Mouse (Mus musculus) MEL (cell line): ENCODE data around the gene Nrbf2. TPM values are rescaled to one million over a fixed set of nuclear protein-coding genes. Genes with fewer than 3 reads are reported as not detected.

Source experiments
- DNase-seq: peaks from one replicate; pipeline ENCODE4 v3.0.0; 2011; ENCODE audit warnings: low read depth, low spot score
- H3K27ac ChIP-seq: 2 replicates; pipeline ENCODE4 v1.5.1; 2012; ENCODE audit warnings: low read depth, mild to moderate bottlenecking, control low read depth, low read length, moderate library complexity; ENCODE audit not compliant: control insufficient read depth
- H3K27me3 ChIP-seq, 2 experiments: fragments of 150-350 bp in 1 of 2; sonication (generic) in 1 of 2; 2 replicates each; pipeline ENCODE4 v1.6.1; 2012; ENCODE audit warnings: low read length in 2 of 2, mild to moderate bottlenecking in 2 of 2, improper control_type of control experiment in 1 of 2, moderate library complexity in 1 of 2; ENCODE audit not compliant: insufficient read depth in 2 of 2, control insufficient read depth in 1 of 2
- H3K36me3 ChIP-seq, 2 experiments: 2 replicates each; pipeline ENCODE4 v1.6.1; 2012 to 2014; ENCODE audit warnings: low read length in 2 of 2, improper control_type of control experiment in 1 of 2, inconsistent platforms in 1 of 2, mild to moderate bottlenecking in 1 of 2; ENCODE audit not compliant: insufficient read depth in 2 of 2, control insufficient read depth in 1 of 2
- H3K4me1 ChIP-seq, 2 experiments: fragments of 150-350 bp in 1 of 2; sonication (generic) in 1 of 2; 2 replicates each; pipeline ENCODE4 v1.6.1; 2012; ENCODE audit warnings: low read length in 2 of 2, improper control_type of control experiment in 1 of 2, mild to moderate bottlenecking in 1 of 2; ENCODE audit not compliant: insufficient read depth in 2 of 2, control insufficient read depth in 1 of 2
- H3K4me3 ChIP-seq, 2 experiments: fragments of 150-350 bp in 1 of 2; sonication (generic) in 1 of 2; 2 replicates each; pipeline ENCODE4 v1.5.1; 2012; ENCODE audit warnings: low read depth in 2 of 2, low read length in 2 of 2, mild to moderate bottlenecking in 2 of 2, moderate library complexity in 2 of 2, control low read depth in 1 of 2, improper control_type of control experiment in 1 of 2; ENCODE audit not compliant: control insufficient read depth in 1 of 2, insufficient read depth in 1 of 2
- H3K79me2 ChIP-seq: 2 replicates; pipeline ENCODE4 v1.6.1; 2012; ENCODE audit warnings: mild to moderate bottlenecking, low read length, moderate library complexity; ENCODE audit not compliant: control insufficient read depth, poor library complexity, insufficient read depth
- H3K9ac ChIP-seq: 2 replicates; pipeline ENCODE4 v1.6.1; 2012; ENCODE audit warnings: low read depth, mild to moderate bottlenecking, control low read depth, low read length, moderate library complexity; ENCODE audit not compliant: control insufficient read depth, poor library complexity, severe bottlenecking
- H3K9me3 ChIP-seq: fragments of 150-350 bp; sonication (generic); replicated peaks from 2 replicates; pipeline ENCODE4 v1.6.1; 2012; ENCODE audit warnings: mild to moderate bottlenecking, low read length, improper control_type of control experiment, moderate library complexity; ENCODE audit not compliant: insufficient read depth
- CHD1 ChIP-seq: IDR thresholded peaks from 2 replicates; pipeline ENCODE4 v1.6.1; 2012; ENCODE audit warnings: low read depth, mild to moderate bottlenecking, inconsistent platforms, low read length, improper control_type of control experiment
- CHD2 ChIP-seq: IDR thresholded peaks from 2 replicates; pipeline ENCODE4 v1.6.1; 2011; ENCODE audit warnings: low read length, improper control_type of control experiment
- CTCF ChIP-seq, 3 experiments: IDR thresholded peaks in 2 of 3; conservative IDR thresholded peaks in 1 of 3; 2 replicates each; pipeline ENCODE4 v1.5.1; 2011 to 2012; ENCODE audit warnings: low read length in 3 of 3, low read depth in 2 of 3, mild to moderate bottlenecking in 2 of 3, improper control_type of control experiment in 1 of 3, inconsistent platforms in 1 of 3, mixed read lengths in 1 of 3, moderate library complexity in 1 of 3; ENCODE audit not compliant: control insufficient read depth in 1 of 3, insufficient read depth in 1 of 3, poor library complexity in 1 of 3, severe bottlenecking in 1 of 3
- ELF1 ChIP-seq: IDR thresholded peaks from 2 replicates; pipeline ENCODE4 v1.6.1; 2014; ENCODE audit warnings: low read depth, mild to moderate bottlenecking, inconsistent platforms, low read length, improper control_type of control experiment, moderate library complexity
- EP300 ChIP-seq, 2 experiments: IDR thresholded peaks; 2 replicates each; pipeline ENCODE4 v1.6.1; 2011; ENCODE audit warnings: improper control_type of control experiment in 2 of 2, low read length in 2 of 2, low read depth in 1 of 2, mild to moderate bottlenecking in 1 of 2
- ETS1 ChIP-seq: IDR thresholded peaks from 2 replicates; pipeline ENCODE4 v1.6.1; 2012; ENCODE audit warnings: low read depth, mild to moderate bottlenecking, inconsistent platforms, low read length, improper control_type of control experiment, moderate library complexity
- GABPA ChIP-seq: IDR thresholded peaks from 2 replicates; pipeline ENCODE4 v1.6.1; 2012; ENCODE audit warnings: low read depth, mild to moderate bottlenecking, inconsistent platforms, low read length, improper control_type of control experiment, moderate library complexity
- GATA1 ChIP-seq: IDR thresholded peaks from 2 replicates; pipeline ENCODE4 v1.6.1; 2011; ENCODE audit warnings: low read depth, low read length, improper control_type of control experiment
- HCFC1 ChIP-seq: IDR thresholded peaks from 2 replicates; pipeline ENCODE4 v1.6.1; 2012; ENCODE audit warnings: low read depth, mild to moderate bottlenecking, inconsistent platforms, low read length, improper control_type of control experiment, moderate library complexity
- JUND ChIP-seq: IDR thresholded peaks from 2 replicates; pipeline ENCODE4 v1.6.1; 2011; ENCODE audit warnings: low read depth, mild to moderate bottlenecking, improper control_type of control experiment, low read length
- KAT2A ChIP-seq: conservative IDR thresholded peaks from 2 replicates; pipeline ENCODE4 v1.6.1; 2012; ENCODE audit warnings: low read depth, low read length, improper control_type of control experiment, inconsistent platforms
- MAFK ChIP-seq: IDR thresholded peaks from 2 replicates; pipeline ENCODE4 v1.6.1; 2011; ENCODE audit warnings: low read depth, mild to moderate bottlenecking, low read length, improper control_type of control experiment, borderline replicate concordance
- MAX ChIP-seq: IDR thresholded peaks from 2 replicates; pipeline ENCODE4 v1.6.1; 2011; ENCODE audit warnings: low read length, improper control_type of control experiment
- MAZ ChIP-seq: IDR thresholded peaks from 2 replicates; pipeline ENCODE4 v1.6.1; 2012; ENCODE audit warnings: low read depth, mild to moderate bottlenecking, inconsistent platforms, low read length, improper control_type of control experiment
- MEF2A ChIP-seq: IDR thresholded peaks from 2 replicates; pipeline ENCODE4 v1.6.1; 2014; ENCODE audit warnings: low read depth, mild to moderate bottlenecking, inconsistent platforms, low read length, improper control_type of control experiment; ENCODE audit not compliant: poor library complexity, insufficient replicate concordance, severe bottlenecking; ENCODE audit errors: extremely low read depth
- MXI1 ChIP-seq: IDR thresholded peaks from 2 replicates; pipeline ENCODE4 v1.6.1; 2011; ENCODE audit warnings: mild to moderate bottlenecking, low read depth, low read length, improper control_type of control experiment
- MYB ChIP-seq: IDR thresholded peaks from 2 replicates; pipeline ENCODE4 v1.6.1; 2011; ENCODE audit warnings: mild to moderate bottlenecking, low read depth, low read length, improper control_type of control experiment
- MYC ChIP-seq: IDR thresholded peaks from 2 replicates; pipeline ENCODE4 v1.6.1; 2011; ENCODE audit warnings: low read depth, mild to moderate bottlenecking, low read length, improper control_type of control experiment, moderate library complexity
- NELFE ChIP-seq: IDR thresholded peaks from 2 replicates; pipeline ENCODE4 v1.6.1; 2011; ENCODE audit warnings: low read depth, low read length, improper control_type of control experiment
- NRF1 ChIP-seq: IDR thresholded peaks from 2 replicates; pipeline ENCODE4 v1.6.1; 2014; ENCODE audit warnings: low read depth, mild to moderate bottlenecking, inconsistent platforms, low read length, improper control_type of control experiment, moderate library complexity; ENCODE audit not compliant: poor library complexity, insufficient read depth, severe bottlenecking
- POLR2A ChIP-seq, 2 experiments: IDR thresholded peaks; 2 replicates each; pipeline ENCODE4 v1.6.1; 2011 to 2012; ENCODE audit warnings: low read length in 2 of 2, mild to moderate bottlenecking in 2 of 2, control low read depth in 1 of 2, improper control_type of control experiment in 1 of 2, low read depth in 1 of 2, moderate library complexity in 1 of 2; ENCODE audit not compliant: control insufficient read depth in 1 of 2, insufficient read depth in 1 of 2, poor library complexity in 1 of 2
- POLR2AphosphoS5 ChIP-seq: IDR thresholded peaks from 2 replicates; pipeline ENCODE4 v1.6.1; 2012; ENCODE audit warnings: low read depth, borderline replicate concordance, mild to moderate bottlenecking, inconsistent platforms, low read length, moderate library complexity, mixed read lengths
- RAD21 ChIP-seq: IDR thresholded peaks from 2 replicates; pipeline ENCODE4 v1.6.1; 2011; ENCODE audit warnings: mild to moderate bottlenecking, low read depth, low read length, improper control_type of control experiment
- RCOR1 ChIP-seq: IDR thresholded peaks from 2 replicates; pipeline ENCODE4 v1.6.1; 2012; ENCODE audit warnings: low read depth, mild to moderate bottlenecking, inconsistent platforms, low read length, improper control_type of control experiment
- SIN3A ChIP-seq: IDR thresholded peaks from 2 replicates; pipeline ENCODE4 v1.6.1; 2012; ENCODE audit warnings: low read length, improper control_type of control experiment, inconsistent platforms
- SMC3 ChIP-seq: IDR thresholded peaks from 2 replicates; pipeline ENCODE4 v1.6.1; 2011; ENCODE audit warnings: low read depth, low read length, improper control_type of control experiment
- TBP ChIP-seq: IDR thresholded peaks from 2 replicates; pipeline ENCODE4 v1.8.0; 2011; ENCODE audit warnings: low read depth, low read length, improper control_type of control experiment
- TCF12 ChIP-seq: IDR thresholded peaks from 2 replicates; pipeline ENCODE4 v1.6.1; 2014; ENCODE audit warnings: low read depth, mild to moderate bottlenecking, inconsistent platforms, low read length, improper control_type of control experiment, moderate library complexity
- UBTF ChIP-seq: IDR thresholded peaks from 2 replicates; pipeline ENCODE4 v1.6.1; 2012; ENCODE audit warnings: low read depth, mild to moderate bottlenecking, inconsistent platforms, low read length, improper control_type of control experiment, moderate library complexity, borderline replicate concordance; ENCODE audit not compliant: insufficient read depth
- USF1 ChIP-seq: IDR thresholded peaks from 2 replicates; pipeline ENCODE4 v1.6.1; 2014; ENCODE audit warnings: low read depth, mild to moderate bottlenecking, inconsistent platforms, low read length, improper control_type of control experiment, moderate library complexity
- USF2 ChIP-seq, 2 experiments: IDR thresholded peaks; 2 replicates each; pipeline ENCODE4 v1.6.1; 2011 to 2012; ENCODE audit warnings: improper control_type of control experiment in 2 of 2, low read length in 2 of 2, borderline replicate concordance in 1 of 2, inconsistent platforms in 1 of 2, low read depth in 1 of 2, mild to moderate bottlenecking in 1 of 2; ENCODE audit not compliant: insufficient read depth in 1 of 2
- ZC3H11A ChIP-seq: IDR thresholded peaks from 2 replicates; pipeline ENCODE4 v1.6.1; 2012; ENCODE audit warnings: low read depth, mild to moderate bottlenecking, inconsistent platforms, low read length, improper control_type of control experiment
- ZKSCAN1 ChIP-seq: IDR thresholded peaks from 2 replicates; pipeline ENCODE4 v1.6.1; 2012; ENCODE audit warnings: low read depth, mild to moderate bottlenecking, inconsistent platforms, low read length, improper control_type of control experiment, moderate library complexity
- ZMIZ1 ChIP-seq: IDR thresholded peaks from 2 replicates; pipeline ENCODE4 v1.6.1; 2012; ENCODE audit warnings: low read depth, mild to moderate bottlenecking, inconsistent platforms, low read length, improper control_type of control experiment, moderate library complexity
- ZNF384 ChIP-seq: IDR thresholded peaks from 2 replicates; pipeline ENCODE4 v1.6.1; 2012; ENCODE audit warnings: low read depth, mild to moderate bottlenecking, inconsistent platforms, low read length, improper control_type of control experiment
- polyA plus RNA-seq, 2 experiments: library from polyadenylated mRNA; stranded (reverse) in 1 of 2; unstranded in 1 of 2; fragments of >175 nt in 1 of 2; fragments of >200 nt in 1 of 2; gene quantifications; 2 replicates each; pipeline versions ENCODE4 v1.2.1 to v1.2.4; 2012; ENCODE audit warnings: low replicate concordance in 2 of 2, low read depth in 1 of 2; ENCODE audit not compliant: insufficient read length in 2 of 2, insufficient read depth in 1 of 2, missing spikeins in 1 of 2
- total RNA-seq: library from RNA; depleted of rRNA; stranded (reverse); fragments of 300-350 nt; gene quantifications from 2 replicates; pipeline ENCODE4 v1.2.3, GENCODE M21; 2012; rRNA removed

The Nrbf2 gene
- total RNA-seq (18.5 and 19.5 TPM in 2 replicates), polyA plus RNA-seq (10 to 100 TPM in 1 of 2 experiments, not detected in 1; 38.9 TPM)

GRCm38 (mm10) chr10:67285176-67285814 lies at the start of gene Nrbf2:
TSS of gene Nrbf2 (minus strand) at chr10:67285305.
- H3K36me3 ChIP-seq, result peaks cover 2 to 26% of the 10 kb centered on the region in 2 experiments; a peak in 3 of 4 replicates
- H3K9me3 ChIP-seq, result no peaks in the 10 kb centered on the region
- H3K9ac ChIP-seq, result peak within 1 kb of the TSS; percentile 89
- DNase-seq, result peak; percentile 95
- no peaks in the 10 kb centered on the region for H3K27me3 ChIP-seq
- peaks cover 17 to 30% of the 10 kb centered on the region in 2 experiments for H3K4me1 ChIP-seq
- H3K4me3 ChIP-seq, result peak within 1 kb of the TSS; percentile 71 to 99
- H3K79me2 ChIP-seq, result peaks cover 41% of the 10 kb centered on the region
- H3K27ac ChIP-seq, result peak within 1 kb of the TSS; percentile 93
- TF ChIP-seq ZNF384 (peak; percentile 2; the same call in 1 of the 2 replicates), USF2 (IDR thresholded peaks at IDR 0.05; ENCODE audit: borderline replicate concordance in 1 of 2, insufficient read depth in 1 of 2, low read depth in 1 of 2, low read length in 2 of 2) (peak; percentile 61 to 88), MAX (peak; percentile 91), ZKSCAN1 (no peak), HCFC1 (peak; percentile 67), CTCF (IDR thresholded peaks at IDR 0.05 in 2 of 3, conservative IDR thresholded peaks at IDR 0.05 in 1 of 3; ENCODE audit: control insufficient read depth in 1 of 3, insufficient read depth in 1 of 3, low read depth in 2 of 3, low read length in 3 of 3, poor library complexity in 1 of 3, severe bottlenecking in 1 of 3) (no peak), GABPA (no peak), TCF12 (no peak), ZMIZ1 (no peak), GATA1 (no peak), CHD1 (peak; percentile 74; the same call in 1 of the 2 replicates), POLR2AphosphoS5 (0 out of 2 replicates have a peak, but pooled peaks have one; percentile 29), EP300 (IDR thresholded peaks at IDR 0.05; ENCODE audit: low read depth in 1 of 2, low read length in 2 of 2) (peak in 1 of 2 experiments; percentile 34; a peak in 1 of 4 replicates), RAD21 (no peak), MAFK (no peak), MEF2A (no peak), POLR2A (IDR thresholded peaks at IDR 0.05; ENCODE audit: control insufficient read depth in 1 of 2, insufficient read depth in 1 of 2, low read depth in 1 of 2, low read length in 2 of 2, poor library complexity in 1 of 2) (peak; percentile 86 to 88), ETS1 (no peak), MAZ (no peak), ZC3H11A (no peak), MYB (no peak), NELFE (peak; percentile 61), JUND (no peak), TBP (peak; percentile 81), SIN3A (no peak), CHD2 (peak; percentile 91), USF1 (peak; percentile 96), KAT2A (no peak), SMC3 (no peak), RCOR1 (no peak), MYC (peak; percentile 38; the same call in 1 of the 2 replicates), NRF1 (peak; percentile 66), MXI1 (0 out of 2 replicates have a peak, but pooled peaks have one; percentile 14), ELF1 (peak; percentile 78), UBTF (no peak)
